Mouse (Mus musculus) heart, postnatal 36 days (tissue): ENCODE results near the gene Hist1h2aa. TPM values are rescaled to one million over a fixed set of nuclear protein-coding genes. Genes with fewer than 3 reads are reported as not detected.

Experiments
- DNase-seq, 2 experiments: peaks; one replicate each; pipeline ENCODE4 v3.0.0; 2021 to 2022
- intact Hi-C: fragments of 180-260 bp; cut with DNase I; formaldehyde crosslinking; loops from one replicate; pipeline ENCODE4 v1.15.1; 2025
- total RNA-seq, 2 experiments: library from RNA; stranded (reverse); gene quantifications; 2 replicates each; pipeline ENCODE4 v1.2.3; 2021

The Hist1h2aa gene
- total RNA-seq, result not detected

GRCm38 (mm10) chr13:23934211-23934520 is at the start of gene Hist1h2aa:
TSS of gene Hist1h2aa (plus strand) at chr13:23934462.
- intact Hi-C loops, result no loop called here

GRCm38 (mm10) chr13:23885540-23885939 is 48.7 kb upstream of the Hist1h2aa start:
- intact Hi-C loops, result loop anchor here (5.0 kb wide), 1 partner anchor 93 kb away; no protein-coding TSS in a partner anchor
- no peak for DNase-seq

More at GRCm38 (mm10) chr13:23934211-23934520, at the start of gene Hist1h2aa:
- DNase-seq, result no peak

DNA sequence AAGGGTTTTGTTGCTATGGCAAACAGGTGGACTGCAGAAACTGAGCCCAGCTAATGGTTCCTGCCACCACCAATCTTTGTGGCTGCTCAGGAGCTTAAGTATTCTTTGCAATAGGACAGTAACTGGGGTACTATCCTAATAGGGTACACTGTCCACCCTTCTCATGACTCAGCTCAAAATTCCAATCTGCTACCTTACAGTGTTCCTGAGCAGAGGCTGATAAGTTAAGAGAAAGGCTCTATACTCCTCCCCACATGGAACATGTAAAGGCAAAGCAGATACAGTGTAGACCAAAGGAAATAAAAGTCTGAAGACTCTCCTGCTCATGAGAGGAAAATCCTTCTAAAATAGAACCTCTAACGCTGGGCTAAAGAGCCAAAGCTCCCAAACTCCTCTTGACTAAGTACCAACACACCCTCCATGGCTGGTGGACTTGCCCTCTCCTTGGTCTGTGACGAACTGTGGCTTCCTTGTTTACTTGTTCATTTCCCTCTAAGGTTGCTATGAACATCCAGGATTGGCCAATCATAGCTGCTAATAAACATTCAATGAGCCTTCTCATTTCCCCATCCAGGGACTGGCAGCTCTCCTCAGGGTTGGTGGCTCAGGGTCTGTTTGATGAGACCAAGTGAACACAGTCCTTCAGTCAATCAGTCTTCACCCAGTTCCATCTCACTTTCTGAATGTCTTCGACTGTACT is 47.1 kb upstream of the Hist1h2aa start:
- intact Hi-C loops, result loop anchor here (5.0 kb wide), 1 partner anchor 95 kb away; no protein-coding TSS in a partner anchor

GRCm38 (mm10) chr13:23889011-23889605 is 45.2 kb upstream of the Hist1h2aa start:
- intact Hi-C loops, result loop anchor here (5.0 kb wide), 1 partner anchor 97 kb away; no protein-coding TSS in a partner anchor

More for the DNA sequence above, 47.1 kb upstream of the Hist1h2aa start:
- no peak for DNase-seq

GRCm38 (mm10) chr13:23892592-23893268 is 41.5 kb upstream of the Hist1h2aa start:
- intact Hi-C loops, result no loop called here

More at GRCm38 (mm10) chr13:23889011-23889605, 45.2 kb upstream of the Hist1h2aa start:
- DNase-seq, result no peak

DNA sequence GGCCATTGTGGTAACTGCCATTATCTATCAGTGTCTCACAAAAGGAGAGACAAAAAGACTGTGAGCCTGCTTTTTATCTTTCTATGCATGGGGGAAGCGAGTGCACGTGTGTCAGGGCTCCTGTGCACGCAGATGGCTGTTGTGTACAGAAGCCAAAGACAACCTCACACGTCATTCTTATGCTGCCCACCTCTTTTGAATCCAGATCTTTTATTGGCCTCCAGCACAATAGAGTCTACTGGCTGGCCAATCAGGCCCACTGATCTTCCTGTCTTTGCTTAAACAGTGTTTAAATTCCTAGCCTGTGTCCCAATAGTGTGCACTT is 41.0 kb upstream of the Hist1h2aa start:
- DNase-seq, result no peak
- intact Hi-C loops, result no loop called here

More at GRCm38 (mm10) chr13:23892592-23893268, 41.5 kb upstream of the Hist1h2aa start:
- DNase-seq, result no peak

DNA sequence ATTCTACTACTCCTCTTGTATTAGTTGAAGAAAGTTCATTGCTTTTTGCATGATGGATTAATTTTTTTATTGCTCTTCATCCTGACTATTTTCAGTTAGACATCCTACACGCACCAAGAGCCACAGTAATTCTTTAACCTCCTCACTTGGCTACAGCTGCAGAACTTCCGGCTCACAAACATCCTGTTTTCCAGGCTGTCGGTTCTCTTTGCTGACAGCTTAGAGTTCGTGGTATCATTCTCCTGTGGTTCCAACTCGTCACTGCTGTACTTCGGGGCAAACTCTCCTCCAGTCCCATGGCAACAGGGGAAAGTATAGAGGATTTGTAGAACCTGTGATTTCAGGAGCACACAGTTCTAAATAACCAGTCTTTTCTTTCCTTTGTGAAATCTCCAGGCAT is 36.0 kb upstream of the Hist1h2aa start:
- DNase-seq, result no peak
- intact Hi-C loops, result no loop called here

- intact Hi-C loops, result no loop called here
- no peak for DNase-seq
These were observed 27.4 kb upstream of the Hist1h2aa start for GRCm38 (mm10) chr13:23906906-23907305.

DNA sequence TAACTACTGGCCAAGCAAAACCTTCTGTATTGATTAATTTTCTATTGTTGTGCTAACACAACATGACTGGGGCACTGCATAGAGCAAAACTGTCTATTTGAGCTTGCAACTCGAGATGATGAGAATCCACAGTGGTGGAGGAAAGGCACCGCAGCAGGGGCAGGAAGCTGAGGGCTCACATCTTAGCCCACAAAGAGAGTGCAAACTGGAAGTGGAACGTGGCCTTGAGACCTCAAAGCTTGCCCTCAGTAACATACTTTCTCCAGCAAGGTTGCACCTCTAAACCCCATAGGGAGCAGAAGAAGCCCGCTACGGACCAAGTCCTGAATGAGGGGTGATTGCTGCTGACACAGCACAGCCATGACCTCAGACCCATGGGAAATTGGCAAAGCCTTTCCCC is 24.1 kb upstream of the Hist1h2aa start:
- intact Hi-C loops, result no loop called here
- no peak for DNase-seq

DNA sequence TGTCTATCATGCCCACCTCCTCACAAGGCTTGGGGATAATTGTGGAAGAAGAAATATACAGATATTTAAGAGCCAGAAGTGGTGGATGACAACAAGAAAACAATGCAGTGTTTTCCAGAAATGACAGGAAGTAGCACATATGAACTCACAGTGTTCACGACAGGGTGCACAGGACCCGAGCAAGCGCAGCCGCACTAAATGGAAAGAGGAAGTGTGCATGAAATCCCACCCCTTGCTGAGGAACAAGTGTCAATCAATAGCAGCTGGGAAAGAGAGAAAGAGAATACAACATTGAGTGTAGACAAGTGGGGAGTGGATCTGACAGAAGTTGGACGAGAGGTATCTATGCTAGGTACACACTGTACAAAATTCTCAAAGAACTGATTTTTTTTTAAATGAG is 22.9 kb upstream of the Hist1h2aa start:
- intact Hi-C loops, result no loop called here
- no peak for DNase-seq

GRCm38 (mm10) chr13:23913791-23914306 is 20.4 kb upstream of the Hist1h2aa start:
- intact Hi-C loops, result no loop called here
- peak; percentile 8 to 42 for DNase-seq

DNA sequence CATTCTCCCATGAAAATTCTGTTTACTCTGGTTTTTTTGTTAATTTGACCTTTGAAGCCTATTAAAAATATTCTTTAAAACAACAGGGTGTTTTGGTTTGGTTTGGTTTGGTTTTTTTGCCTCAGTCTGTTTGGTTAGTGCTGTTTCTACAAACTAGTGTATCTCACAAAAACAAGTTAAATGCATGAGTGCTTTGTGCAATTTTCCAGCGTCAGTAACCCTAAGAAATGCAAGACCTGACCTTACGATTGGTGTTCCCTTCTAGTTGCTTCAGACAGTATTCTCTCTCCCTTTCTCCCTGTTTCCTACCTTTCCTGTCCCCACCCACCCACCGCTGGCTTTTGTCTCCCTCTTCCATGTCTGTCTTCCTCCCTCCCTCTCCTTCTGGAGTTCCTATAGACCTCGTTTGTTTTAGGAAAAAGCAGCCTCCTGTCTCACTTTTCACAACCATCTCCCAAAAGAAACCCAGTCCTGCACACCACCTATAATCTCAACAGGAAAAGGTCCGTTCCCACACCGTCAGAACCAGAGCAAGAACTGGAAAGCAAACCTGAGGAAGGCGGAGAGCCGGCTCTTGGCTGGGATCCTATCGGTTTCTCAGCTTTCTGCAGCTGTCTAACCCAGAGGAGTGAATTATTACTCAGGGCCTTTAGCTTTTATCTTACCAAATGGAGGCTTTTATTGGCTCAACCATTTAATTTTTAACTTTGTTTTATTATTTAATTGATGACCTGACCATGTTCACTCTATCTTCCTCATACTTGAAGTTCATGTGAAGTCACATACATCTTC is 19.7 kb upstream of the Hist1h2aa start, which contains the start of gene Slc17a4:
TSS of gene Slc17a4 (minus strand) at position 634 of the 792 bp plus-strand sequence.
- peak; percentile 11 to 16 for DNase-seq
- intact Hi-C loops, result no loop called here

- intact Hi-C loops, result no loop called here
- DNase-seq, result no peak
These were observed 18.1 kb upstream of the Hist1h2aa start for GRCm38 (mm10) chr13:23916132-23916531.

DNA sequence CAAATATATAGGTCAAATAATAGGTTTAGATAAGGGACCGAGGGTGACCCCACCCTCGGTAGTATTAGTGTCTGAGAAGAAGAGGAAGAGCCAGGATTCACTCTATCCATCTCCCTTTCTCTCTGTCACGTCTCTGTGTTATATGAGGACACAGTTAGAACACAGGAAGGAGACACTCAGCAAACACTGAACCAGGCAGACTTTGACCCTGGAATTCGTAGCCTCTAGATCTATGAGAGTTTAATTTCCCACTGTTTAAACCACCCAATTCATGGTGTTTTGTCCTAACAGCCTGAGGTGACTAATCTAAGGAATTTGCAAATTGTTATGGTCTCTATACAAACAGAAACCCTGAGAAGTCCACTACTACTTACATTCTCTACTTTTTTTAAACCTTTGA is 16.6 kb upstream of the Hist1h2aa start:
- intact Hi-C loops, result no loop called here
- DNase-seq, result no peak

DNA sequence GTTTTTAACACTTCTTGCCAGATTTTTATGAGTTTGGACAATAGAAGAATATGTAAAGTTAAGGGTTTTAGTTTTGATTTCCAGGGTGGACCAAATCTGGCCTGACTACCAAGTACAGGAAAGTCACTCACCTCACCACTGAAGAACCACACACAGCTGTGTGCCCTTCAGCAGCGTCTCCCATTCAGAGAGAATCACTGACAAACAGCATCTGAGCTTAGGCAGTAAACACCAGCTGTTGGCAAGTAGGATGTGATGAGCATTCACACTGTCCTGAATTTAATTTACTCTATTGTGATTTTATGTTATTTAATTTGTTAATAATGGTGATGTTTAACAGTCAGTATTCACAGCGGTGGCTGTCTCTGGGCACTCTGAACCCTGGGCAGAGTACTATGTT is 8.5 kb upstream of the Hist1h2aa start:
- DNase-seq, result no peak
- intact Hi-C loops, result no loop called here

- no peak for DNase-seq
- intact Hi-C loops, result no loop called here
These were observed 5.6 kb upstream of the Hist1h2aa start for GRCm38 (mm10) chr13:23928637-23929036.

DNA sequence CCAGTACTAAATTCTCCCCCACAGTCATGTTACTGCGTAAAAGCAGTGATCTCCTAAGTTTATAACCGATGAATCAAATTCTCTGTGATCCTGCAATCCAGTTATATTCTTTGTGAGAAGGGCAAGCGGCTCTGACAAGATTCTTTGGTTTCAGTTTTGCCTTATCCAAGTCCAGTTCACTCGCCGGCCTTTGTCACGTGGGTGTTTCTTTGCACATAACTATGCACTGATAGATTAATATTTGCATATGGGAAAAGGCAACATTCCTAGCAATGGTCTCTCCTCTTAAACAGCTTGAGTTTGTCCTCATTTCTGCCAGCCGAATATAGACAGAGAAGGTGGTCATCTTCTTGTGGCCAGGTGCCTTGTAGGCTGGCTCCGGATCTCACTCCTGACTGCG is 3.8 kb upstream of the Hist1h2aa start:
- no peak for DNase-seq
- intact Hi-C loops, result no loop called here

- intact Hi-C loops, result no loop called here
- DNase-seq, result no peak
These were observed 3.4 kb upstream of the Hist1h2aa start for GRCm38 (mm10) chr13:23930904-23931303.

DNA sequence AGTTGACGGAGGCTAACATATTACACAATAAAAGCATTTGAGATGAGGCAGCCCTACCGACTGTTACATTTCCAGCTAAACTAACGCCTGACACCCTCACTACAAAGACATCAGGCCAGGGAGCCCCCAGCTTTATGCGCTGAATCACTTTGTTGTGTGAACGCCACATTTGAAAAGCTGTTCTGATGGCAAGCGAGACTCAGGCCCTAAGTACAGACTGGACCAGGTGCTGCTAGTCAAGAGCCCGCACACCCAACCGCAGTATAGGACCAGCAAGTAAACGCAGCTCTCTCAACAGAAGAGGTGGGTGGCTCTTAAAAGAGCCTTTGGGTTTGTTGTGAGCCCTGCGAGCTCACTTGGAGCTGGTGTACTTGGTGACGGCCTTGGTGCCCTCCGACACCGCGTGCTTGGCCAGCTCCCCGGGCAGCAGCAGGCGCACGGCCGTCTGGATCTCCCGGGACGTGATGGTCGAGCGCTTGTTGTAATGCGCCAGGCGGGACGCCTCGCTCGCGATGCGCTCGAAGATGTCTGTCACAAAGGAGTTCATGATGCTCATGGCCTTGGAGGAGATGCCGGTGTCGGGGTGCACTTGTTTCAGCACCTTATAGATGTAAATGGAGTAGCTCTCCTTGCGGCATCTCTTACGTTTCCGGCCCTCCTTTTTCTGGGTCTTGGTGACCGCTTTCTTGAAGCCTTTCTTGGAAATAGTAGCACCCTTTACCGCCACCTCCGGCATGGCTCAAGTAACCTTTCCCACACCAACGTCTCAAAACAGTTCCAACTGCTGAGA is 646 bp upstream of the Hist1h2aa start, which contains the start of gene Hist1h2ba:
TSS of gene Hist1h2ba (minus strand) at position 736 of the 790 bp plus-strand sequence.
- intact Hi-C loops, result no loop called here
- no peak for DNase-seq

GRCm38 (mm10) chr13:23938699-23939098 is 4.4 kb downstream of the Hist1h2aa start:
- no peak for DNase-seq
- intact Hi-C loops, result no loop called here
